ENCODE assay signal across 10 mouse cellular contexts in the genomic region with DNA sequence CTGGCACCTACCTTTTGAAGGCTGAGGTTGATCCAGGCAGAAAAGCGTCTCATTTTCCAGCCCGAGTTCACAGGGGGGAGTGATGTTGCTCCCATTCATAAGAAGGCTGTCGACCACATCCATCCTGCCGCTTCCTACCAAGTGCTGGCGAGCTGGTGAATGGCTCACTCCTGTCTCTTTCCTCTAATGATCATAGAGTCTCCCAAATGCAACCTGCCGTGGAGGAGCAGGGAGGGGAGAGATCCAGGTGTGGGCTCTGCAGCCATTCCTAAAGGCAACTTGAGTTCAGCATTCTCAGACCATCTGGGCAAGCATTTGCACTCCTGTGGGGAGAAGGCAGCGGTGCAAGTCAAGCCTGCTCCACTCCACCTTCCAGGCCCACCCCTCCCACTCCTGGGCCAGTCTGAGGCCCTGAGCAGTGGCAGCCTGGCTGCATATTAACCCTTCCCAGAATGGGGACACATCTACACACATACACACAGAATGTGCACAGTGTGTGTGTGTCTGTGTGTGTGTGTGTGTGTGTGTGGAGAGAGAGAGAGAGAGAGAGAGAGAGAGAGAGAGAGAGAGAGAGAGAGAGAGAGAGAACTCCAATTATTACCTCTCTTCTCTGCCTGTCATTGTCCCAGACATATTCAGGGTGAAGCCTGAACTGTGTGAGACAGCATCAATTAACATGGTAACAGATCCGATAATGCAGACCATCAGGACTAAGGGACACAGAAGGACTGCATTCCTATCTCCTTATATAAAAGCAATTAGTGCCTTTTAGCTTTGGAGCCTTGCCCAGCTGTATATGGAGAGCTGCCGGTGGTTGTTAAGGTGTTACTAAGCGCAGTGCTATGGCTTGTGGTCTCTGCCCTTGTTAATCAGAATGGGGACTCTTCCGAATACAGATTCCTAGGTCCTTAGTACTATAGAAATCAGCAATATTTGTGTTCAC. TPM values are rescaled to one million over a fixed set of nuclear protein-coding genes. Genes with fewer than 3 reads are reported as not detected.
DNase-seq lines count a peak whose midpoint lies in the region; ATAC-seq and TF ChIP-seq lines count a peak whose summit lies in the region.
"Had no signal": no experiment of that assay in that cellular context is flagged by ENCODE, and none has a peak within 500 bp of the region (broad histone marks: within the 10 kb centered on the region; RNA-seq: fewer than 3 reads in every experiment).

Gene Cckar, minus strand, starts transcription at position 471 of the 943 bp plus-strand sequence.

- WGBS in heart, adult 2 months: 67% methylated on average over 11 of the region's 11 CpGs
- 43% methylated on average over 11 of the region's 11 CpGs for WGBS in stomach, embryonic 16.5 days

- no peaks in the 10 kb centered on the region for H3K9me3 ChIP-seq in stomach, embryonic 16.5 days (replicated peaks; ENCODE audit: control insufficient read depth, low read length)

- no peak for TF ChIP-seq EP300 in heart, adult 2 months (IDR thresholded peaks at IDR 0.05; ENCODE audit: insufficient read depth, low read depth, low read length)

- H3K4me1 ChIP-seq in heart, adult 2 months (ENCODE audit: control insufficient read depth, insufficient read depth, low read length): no peaks in the 10 kb centered on the region
- no peaks in the 10 kb centered on the region for H3K4me1 ChIP-seq in stomach, embryonic 16.5 days (ENCODE audit: control insufficient read depth, insufficient read depth, low read length)
- H3K4me1 ChIP-seq: megakaryocyte, embryonic 14.5 days had no signal

- H3K79me2 ChIP-seq in heart, adult 2 months (replicated peaks; ENCODE audit: control insufficient read depth, insufficient read depth, low read length): no peaks in the 10 kb centered on the region

- no peak within 1 kb of the TSS for H3K27ac ChIP-seq in heart, adult 2 months
- H3K27ac ChIP-seq in stomach, embryonic 16.5 days (ENCODE audit: low read length): 0 out of 2 replicates have a peak within 1 kb of the TSS, but pooled peaks have one; percentile 37
- H3K27ac ChIP-seq in left cerebral cortex, adult 2 months: no peak within 1 kb of the TSS

- peak within 1 kb of the TSS; percentile 36 for H3K4me2 ChIP-seq in stomach, embryonic 16.5 days (ENCODE audit: low read depth, low read length)

- no peak for TF ChIP-seq CTCF in heart, adult 2 months (IDR thresholded peaks at IDR 0.05)
- no peak for TF ChIP-seq CTCF in left cerebral cortex, adult 2 months (IDR thresholded peaks at IDR 0.05)

- H3K9ac ChIP-seq in heart, adult 2 months (ENCODE audit: low read depth, low read length): no peak within 1 kb of the TSS
- H3K9ac ChIP-seq in stomach, embryonic 16.5 days (ENCODE audit: low read length): peak within 1 kb of the TSS; percentile 51

- intact Hi-C loops in heart, adult 2 months (cut with DNase I): no loop called here
- intact Hi-C loops in left cerebral cortex, adult 2 months (cut with DNase I): no loop called here

- peak; percentile 63 for DNase-seq in heart, adult 11 months
- DNase-seq in heart, adult 2 months: no peak
- peak; percentile 54 for DNase-seq in kidney, adult 18-20 months
- peak; percentile 32 for DNase-seq in lung, postnatal 10 days
- no peak for DNase-seq in left cerebral cortex, adult 2 months (ENCODE audit: extremely low spot score in 1 of 2, low spot score in 2 of 2)
- no peak for DNase-seq in adrenal gland, adult (ENCODE audit: inconsistent age in 2 of 2, low spot score in 1 of 2)
- no peak for DNase-seq in layer of hippocampus, adult 18-20 months (ENCODE audit: low spot score in 2 of 2)
- DNase-seq: heart, postnatal 4 days had no signal

- no peaks in the 10 kb centered on the region for H3K27me3 ChIP-seq in heart, adult 2 months (ENCODE audit: control insufficient read depth, insufficient read depth, low read length)
- no peaks in the 10 kb centered on the region for H3K27me3 ChIP-seq in stomach, embryonic 16.5 days (ENCODE audit: control insufficient read depth, insufficient read depth, low read length)

- no peak for TF ChIP-seq POLR2A in heart, adult 2 months (IDR thresholded peaks at IDR 0.05; ENCODE audit: insufficient read depth, low read depth, low read length)

- no peaks in the 10 kb centered on the region for H3K36me3 ChIP-seq in heart, adult 2 months (ENCODE audit: control insufficient read depth, insufficient read depth, low read length)
- H3K36me3 ChIP-seq in stomach, embryonic 16.5 days (ENCODE audit: control insufficient read depth, insufficient read depth, low read length): no peaks in the 10 kb centered on the region

- ATAC-seq in stomach, embryonic 16.5 days (ENCODE audit: insufficient read depth, low FRiP score): peak; percentile 89

- no peak within 1 kb of the TSS for H3K4me3 ChIP-seq in heart, adult 2 months
- H3K4me3 ChIP-seq in stomach, embryonic 16.5 days (replicated peaks; ENCODE audit: low read length): peak within 1 kb of the TSS; percentile 35
- no peak within 1 kb of the TSS for H3K4me3 ChIP-seq in left cerebral cortex, adult 2 months
- H3K4me3 ChIP-seq: megakaryocyte, embryonic 14.5 days had no signal

RNA-seq across cellular contexts. Expression of gene Cckar, which starts in this region (rescaled TPM):
- not detected for total RNA-seq in heart, adult 2 months (2021)
- 0.90 TPM in 1 of 2 replicates, not detected in the other for polyA plus RNA-seq in heart, adult 2 months (2012; rRNA removed)
- polyA plus RNA-seq in stomach, embryonic 16.5 days (2015; fragmentation: Nextera tagmentation; extraction: Ambion mirVana): 79.0 and 80.3 TPM in 2 replicates
- total RNA-seq in left cerebral cortex, adult 2 months (2021): under 1 TPM in 1 of 2 experiments, not detected in 1; 0.23 TPM
- total RNA-seq in layer of hippocampus, adult 18-20 months (2021): not detected

Comparison
In these comparisons a context has a peak if more than half of its experiments do, and no peak if none do; other contexts are left out.
1. RNA of gene Cckar (polyA plus RNA-seq): 79.0 to 80.3 TPM in stomach, embryonic 16.5 days; 0.90 TPM in heart, adult 2 months; every median in the first group is over 10 times any median in the second.
2. DNase-seq: peak in heart, adult 11 months (single experiment), kidney, adult 18-20 months (single experiment) and lung, postnatal 10 days (single experiment); none in heart, adult 2 months (0 of 2), left cerebral cortex, adult 2 months (0 of 2), adrenal gland, adult (0 of 2) and layer of hippocampus, adult 18-20 months (0 of 2).